Mouse (Mus musculus) ES-Bruce4 (cell line): ENCODE data around the gene Igf2r. TPM values are rescaled to one million over a fixed set of nuclear protein-coding genes. Genes with fewer than 3 reads are reported as not detected.

Experiments
- H3K27ac ChIP-seq: 2 replicates; pipeline ENCODE4 v1.5.1; 2012; ENCODE audit warnings: low read length, inconsistent platforms; ENCODE audit not compliant: insufficient read depth
- H3K27me3 ChIP-seq: 2 replicates; pipeline ENCODE4 v1.6.1; 2012; ENCODE audit warnings: mild to moderate bottlenecking, low read length, inconsistent platforms; ENCODE audit not compliant: control insufficient read depth, poor library complexity, insufficient read depth, severe bottlenecking
- H3K36me3 ChIP-seq: 2 replicates; pipeline ENCODE4 v1.6.1; 2012; ENCODE audit warnings: inconsistent platforms, mild to moderate bottlenecking, low read length, moderate library complexity; ENCODE audit not compliant: control insufficient read depth, poor library complexity, insufficient read depth, severe bottlenecking
- H3K4me1 ChIP-seq: one replicate; pipeline ENCODE4 v1.8.1; 2011; ENCODE audit warnings: low read length; ENCODE audit not compliant: control insufficient read depth, insufficient read depth
- H3K4me3 ChIP-seq: 2 replicates; pipeline ENCODE4 v1.5.1; 2011; ENCODE audit warnings: low read depth, mild to moderate bottlenecking, low read length
- H3K9ac ChIP-seq: 2 replicates; pipeline ENCODE4 v1.6.1; 2012; ENCODE audit warnings: low read depth, mild to moderate bottlenecking, inconsistent platforms; ENCODE audit not compliant: poor library complexity, severe bottlenecking
- H3K9me3 ChIP-seq: replicated peaks from 2 replicates; pipeline ENCODE4 v1.6.1; 2012; ENCODE audit warnings: mild to moderate bottlenecking, low read length, inconsistent platforms; ENCODE audit not compliant: control insufficient read depth, poor library complexity, insufficient read depth, severe bottlenecking
- CTCF ChIP-seq: IDR thresholded peaks from one replicate; pipeline ENCODE4 v1.8.1; 2011; ENCODE audit warnings: low read depth, low read length
- EP300 ChIP-seq: IDR thresholded peaks from 2 replicates; pipeline ENCODE4 v1.6.1; 2011; ENCODE audit warnings: low read depth, low read length; ENCODE audit not compliant: insufficient read depth
- POLR2A ChIP-seq: IDR thresholded peaks from one replicate; pipeline ENCODE4 v1.8.1; 2011; ENCODE audit warnings: low read length; ENCODE audit not compliant: insufficient read depth
- polyA plus RNA-seq: library from polyadenylated mRNA; stranded (reverse); fragments of >200 nt; gene quantifications from 2 replicates; pipeline ENCODE4 v1.2.4, GENCODE M21; 2011; ENCODE audit warnings: low read depth; ENCODE audit not compliant: missing spikeins, insufficient read depth, insufficient read length

Gene Igf2r
- polyA plus RNA-seq, 1 experiment = 61.4 TPM

DNA sequence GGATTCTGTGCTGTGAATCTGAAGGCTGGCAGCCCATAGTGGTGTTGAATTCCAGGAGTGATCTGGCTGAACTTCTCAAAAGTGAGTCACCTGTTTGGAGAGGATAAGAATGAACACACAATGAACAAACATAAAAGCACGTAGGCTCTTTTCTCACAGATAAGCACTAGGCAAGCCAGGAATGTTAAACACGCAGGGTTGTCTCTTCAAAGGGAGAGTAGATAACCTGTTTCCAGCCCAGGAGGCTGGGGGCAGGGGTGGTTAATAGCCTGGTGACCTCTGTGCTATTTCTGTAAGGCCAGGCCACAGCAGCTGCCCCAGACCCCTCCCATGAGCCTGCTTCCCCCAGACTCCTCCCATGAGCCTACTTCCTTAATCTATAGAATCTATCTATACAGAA lies 29.1 kb downstream of the Igf2r start:
- no peaks in the 10 kb centered on the region for H3K4me1 ChIP-seq
- H3K9me3 ChIP-seq = peaks cover 33% of the 10 kb centered on the region
- no peaks in the 10 kb centered on the region for H3K27me3 ChIP-seq
- H3K27ac ChIP-seq = no peak overlapping the region
- H3K9ac ChIP-seq = no peak overlapping the region
- no peak overlapping the region for H3K4me3 ChIP-seq
- TF ChIP-seq CTCF (no peak), POLR2A (no peak), EP300 (no peak)
- H3K36me3 ChIP-seq = peaks cover 3% of the 10 kb centered on the region; the same call in 1 of the 2 replicates

DNA sequence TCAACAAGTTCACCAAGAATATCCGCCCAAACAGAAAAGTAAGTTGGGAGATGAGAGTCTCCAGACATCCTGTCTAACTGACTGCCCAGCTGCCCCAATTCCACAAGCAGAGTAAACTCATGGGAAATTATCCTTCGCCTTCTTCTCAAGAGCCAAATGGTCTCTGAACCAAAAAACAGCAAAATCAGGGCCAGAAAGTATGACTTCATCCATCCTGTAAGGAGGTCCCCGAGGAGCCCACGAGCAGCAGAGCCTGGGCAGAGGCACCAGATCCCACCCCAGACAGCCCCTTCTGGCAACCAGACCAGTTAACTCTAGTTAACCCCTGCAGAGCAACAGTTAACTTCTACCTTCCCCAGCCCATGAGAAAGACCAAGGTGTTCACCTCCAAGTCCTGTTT lies 29.9 kb downstream of the Igf2r start:
- no peaks in the 10 kb centered on the region for H3K27me3 ChIP-seq
- no peak overlapping the region for H3K4me3 ChIP-seq
- no peak overlapping the region for H3K9ac ChIP-seq
- TF ChIP-seq POLR2A = no peak
- TF ChIP-seq CTCF = no peak
- no peak for TF ChIP-seq EP300
- peaks cover 3% of the 10 kb centered on the region; the same call in 1 of the 2 replicates for H3K36me3 ChIP-seq
- no peak overlapping the region for H3K27ac ChIP-seq
- H3K4me1 ChIP-seq = no peaks in the 10 kb centered on the region
- peaks cover 33% of the 10 kb centered on the region for H3K9me3 ChIP-seq

DNA sequence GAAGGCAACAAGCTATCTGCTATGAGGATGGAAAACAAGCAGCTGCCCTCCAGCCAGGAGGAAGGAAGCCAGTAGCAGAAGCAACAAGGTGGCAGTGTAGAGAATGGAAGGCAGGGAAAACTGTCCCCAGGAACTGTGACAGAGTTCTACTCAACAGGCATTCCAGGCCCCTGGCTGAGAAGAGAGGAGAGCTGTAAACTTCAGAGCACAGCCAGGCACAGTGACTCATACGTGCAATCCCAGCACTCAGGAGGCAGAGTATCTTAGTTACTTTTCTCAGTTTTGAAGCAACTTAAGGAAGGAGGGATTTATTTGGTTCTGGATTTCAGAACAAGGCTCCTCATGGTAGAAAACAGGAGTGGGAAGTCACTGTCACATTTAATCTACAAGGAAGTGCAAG lies 31.5 kb downstream of the Igf2r start:
- H3K27me3 ChIP-seq = no peaks in the 10 kb centered on the region
- no peak overlapping the region for H3K9ac ChIP-seq
- H3K4me3 ChIP-seq = no peak overlapping the region
- H3K9me3 ChIP-seq = peaks cover 20% of the 10 kb centered on the region
- H3K4me1 ChIP-seq = no peaks in the 10 kb centered on the region
- TF ChIP-seq EP300 (no peak), CTCF (no peak), POLR2A (no peak)
- peaks cover 3% of the 10 kb centered on the region; the same call in 1 of the 2 replicates for H3K36me3 ChIP-seq
- no peak overlapping the region for H3K27ac ChIP-seq

DNA sequence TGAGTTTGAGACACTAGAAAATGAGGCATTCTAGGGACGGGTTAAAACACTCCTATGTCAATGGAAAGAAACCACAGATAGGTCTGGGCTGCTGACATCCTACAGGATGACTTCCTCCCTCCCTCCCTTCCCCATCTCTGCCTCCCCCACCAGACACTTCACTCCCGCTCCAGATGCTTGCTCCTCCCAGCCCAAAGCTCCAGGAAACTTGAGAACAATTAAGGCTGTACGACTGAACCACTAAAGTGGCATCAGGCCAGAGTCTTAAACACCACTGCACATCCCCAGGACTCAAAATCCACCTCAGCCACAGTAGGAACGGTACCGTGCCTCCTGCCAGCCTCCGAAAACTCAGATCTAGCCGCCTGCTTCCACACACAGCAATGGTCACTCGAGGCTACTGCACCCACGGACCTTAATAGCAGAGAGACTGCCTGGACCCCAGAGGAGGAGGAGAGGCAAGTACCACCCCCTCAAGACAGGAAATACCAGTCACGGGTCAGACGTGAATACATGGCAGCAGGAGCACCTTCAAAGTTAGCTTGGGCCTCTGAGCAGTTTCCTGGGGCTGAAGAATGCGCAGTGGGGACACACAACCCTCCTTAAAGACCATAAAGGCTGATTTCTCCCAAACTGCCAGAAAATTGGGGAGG lies 35.1 kb downstream of the Igf2r start:
- Histone ChIP-seq H3K27ac (no peak overlapping the region), H3K4me3 (no peak overlapping the region)

DNA sequence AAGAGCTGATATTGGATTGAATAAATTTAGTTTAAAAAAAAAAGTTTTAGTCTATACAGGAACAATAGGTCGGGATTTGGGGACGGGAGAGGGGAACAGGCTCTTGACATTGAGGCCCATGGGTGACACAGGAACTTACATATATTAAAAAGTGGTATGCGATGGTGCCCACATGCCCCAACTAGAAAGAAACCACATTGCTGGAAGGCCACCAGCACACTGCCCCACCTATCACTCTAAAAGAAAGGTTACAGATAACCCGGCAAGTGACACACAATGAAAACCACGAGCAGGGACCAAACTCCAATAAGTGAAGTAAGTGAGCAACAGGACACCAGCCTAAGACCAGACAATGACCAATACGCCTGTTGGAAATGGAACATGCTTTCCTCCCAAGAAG lies 36.3 kb downstream of the Igf2r start:
- no peak overlapping the region for H3K9ac ChIP-seq
- H3K36me3 ChIP-seq = no peaks in the 10 kb centered on the region
- TF ChIP-seq POLR2A (no peak), EP300 (no peak), CTCF (no peak)

More for the DNA sequence above, 35.1 kb downstream of the Igf2r start:
- H3K27me3 ChIP-seq = no peaks in the 10 kb centered on the region
- no peak overlapping the region for H3K9ac ChIP-seq
- H3K36me3 ChIP-seq = no peaks in the 10 kb centered on the region
- no peaks in the 10 kb centered on the region for H3K4me1 ChIP-seq
- 0 out of 2 replicates have a peak, but pooled peaks cover 2% of the 10 kb centered on the region for H3K9me3 ChIP-seq
- TF ChIP-seq CTCF = no peak
- no peak for TF ChIP-seq POLR2A
- TF ChIP-seq EP300 = no peak

DNA sequence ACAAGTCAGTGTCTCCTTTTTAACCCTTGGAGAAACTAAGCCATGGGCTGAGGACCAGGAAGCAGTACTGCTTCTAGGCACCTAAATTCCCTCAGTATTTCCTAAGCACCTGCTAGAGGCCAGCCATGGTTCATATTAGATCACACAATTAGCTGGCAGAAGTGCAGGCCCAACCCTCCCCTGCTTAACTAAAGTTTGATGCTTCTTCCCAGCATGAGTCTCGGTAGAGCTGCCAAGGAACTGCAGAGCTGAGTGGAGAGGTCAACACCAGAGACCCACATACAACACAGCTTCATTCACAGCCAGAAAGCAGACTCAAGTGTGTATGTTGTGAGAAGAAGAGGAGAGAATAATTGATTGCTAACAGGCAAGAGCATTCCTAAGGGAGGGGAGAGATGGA lies 40.9 kb downstream of the Igf2r start:
- Histone ChIP-seq H3K36me3 (no peaks in the 10 kb centered on the region), H3K27ac (no peak overlapping the region), H3K9me3 (no peaks in the 10 kb centered on the region), H3K9ac (no peak overlapping the region), H3K27me3 (no peaks in the 10 kb centered on the region), H3K4me1 (no peaks in the 10 kb centered on the region), H3K4me3 (no peak overlapping the region)
- TF ChIP-seq CTCF = no peak
- TF ChIP-seq EP300 = no peak
- no peak for TF ChIP-seq POLR2A

More for the DNA sequence above, 36.3 kb downstream of the Igf2r start:
- no peak overlapping the region for H3K4me3 ChIP-seq
- no peak overlapping the region for H3K27ac ChIP-seq
- H3K27me3 ChIP-seq = no peaks in the 10 kb centered on the region
- no peaks in the 10 kb centered on the region for H3K4me1 ChIP-seq
- H3K9me3 ChIP-seq = no peaks in the 10 kb centered on the region
